Mouse (Mus musculus) lung, embryonic 15.5 days (tissue): ENCODE data around the gene Tenm3. TPM values are rescaled to one million over a fixed set of nuclear protein-coding genes. Genes with fewer than 3 reads are reported as not detected.

Experiments used
- ATAC-seq: fragments of 200-750 bp; cut with Nextera tagmentation; 2 replicates; pipeline ENCODE4 v1.8.0; 2017; ENCODE audit warnings: moderate number of reproducible peaks, borderline replicate concordance; ENCODE audit not compliant: low FRiP score, low TSS enrichment; ENCODE audit errors: extremely low read depth
- H3K27ac ChIP-seq: fragments of 300-500 bp; sonication (generic); 2 replicates; pipeline ENCODE4 v1.5.1; 2015; ENCODE audit warnings: moderate library complexity, mild to moderate bottlenecking, inconsistent platforms
- H3K27me3 ChIP-seq: fragments of 300-500 bp; sonication (generic); 2 replicates; pipeline ENCODE4 v1.6.1; 2015; ENCODE audit warnings: inconsistent platforms
- H3K36me3 ChIP-seq: fragments of 300-500 bp; sonication (generic); 2 replicates; pipeline ENCODE4 v1.6.1; 2015; ENCODE audit warnings: inconsistent platforms
- H3K4me1 ChIP-seq: fragments of 300-500 bp; sonication (generic); 2 replicates; pipeline ENCODE4 v1.6.1; 2015; ENCODE audit warnings: inconsistent platforms
- H3K4me2 ChIP-seq: fragments of 300-500 bp; sonication (generic); 2 replicates; pipeline ENCODE4 v1.6.1; 2015; ENCODE audit warnings: inconsistent platforms, mild to moderate bottlenecking, moderate library complexity
- H3K4me3 ChIP-seq: fragments of 300-500 bp; sonication (generic); 2 replicates; pipeline ENCODE4 v1.5.1; 2015; ENCODE audit warnings: mild to moderate bottlenecking, inconsistent platforms
- H3K9ac ChIP-seq: fragments of 300-500 bp; sonication (generic); 2 replicates; pipeline ENCODE4 v1.6.1; 2015; ENCODE audit warnings: inconsistent platforms
- H3K9me3 ChIP-seq: fragments of 300-500 bp; sonication (generic); 2 replicates; pipeline ENCODE4 v1.6.1; 2016; ENCODE audit warnings: inconsistent platforms
- WGBS: fragments of 180-500 bp; shearing (Covaris S2); methylation state at CpG from one replicate; pipeline ENCODE4 v1.1.7; 2015; 5-methylcytosine and 5-hydroxymethylcytosine counted together
- polyA plus RNA-seq: library from polyadenylated mRNA; unstranded; fragments of >200 nt; fragmentation: Nextera tagmentation; extraction: Ambion mirVana; gene quantifications from 2 replicates; pipeline ENCODE4 v1.2.1, GENCODE M21; 2015

The Tenm3 gene
- polyA plus RNA-seq, 1 experiment from 2014 or later: 5.7 TPM

DNA sequence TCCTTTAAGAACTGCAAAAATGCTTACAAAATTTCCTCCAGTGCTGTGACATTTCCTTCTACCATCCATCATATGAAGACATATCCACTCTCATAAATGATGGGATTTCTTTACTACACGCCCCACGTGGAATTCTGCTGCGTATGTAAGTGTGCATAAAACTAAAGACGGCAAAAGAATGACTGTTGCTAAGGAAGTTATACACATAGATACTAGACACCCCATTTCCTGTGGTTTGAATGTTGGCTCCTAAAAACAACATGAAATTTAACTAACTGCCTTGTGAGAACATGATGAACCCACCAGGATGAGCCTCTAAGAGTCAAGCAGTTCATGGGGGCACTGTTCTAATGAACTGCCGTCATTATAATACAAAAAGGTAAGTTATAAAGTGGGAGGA, 312.0 kb downstream of the Tenm3 start:
- no peak overlapping the region for H3K4me2 ChIP-seq
- ATAC-seq: no peak
- WGBS: 67% methylated on average over 5 of the region's 5 CpGs

DNA sequence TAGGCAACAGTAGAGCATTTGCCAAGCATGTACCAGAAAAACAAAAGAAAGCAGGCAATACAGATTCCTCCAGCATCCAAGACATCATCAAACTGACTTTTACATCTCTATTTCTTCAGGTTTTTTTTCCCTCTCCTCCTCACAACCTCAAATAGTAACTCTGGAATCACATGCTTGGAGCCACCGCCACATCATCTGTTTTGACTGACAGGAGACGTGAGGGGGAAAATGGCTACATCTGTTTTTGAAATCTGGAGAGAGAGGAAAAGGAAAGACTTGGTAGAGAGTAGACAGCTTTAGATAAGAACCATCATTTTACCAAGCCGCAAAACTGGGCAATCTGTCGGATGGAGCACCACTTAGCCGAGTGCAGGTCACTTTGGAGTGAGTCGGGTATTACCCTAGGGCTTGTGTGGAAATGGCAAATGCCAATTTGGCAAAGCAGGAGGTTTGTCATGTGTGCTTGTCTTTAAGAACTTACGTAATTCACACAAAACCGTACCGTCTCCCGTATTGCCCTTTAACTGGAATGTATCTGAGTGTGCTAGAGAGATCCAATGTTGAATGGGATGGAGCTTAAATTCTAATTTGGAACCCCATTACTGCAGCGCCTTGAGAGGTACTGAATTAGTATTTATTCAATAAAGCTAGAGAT, 312.7 kb downstream of the Tenm3 start:
- WGBS: 86% methylated on average over 11 of the region's 11 CpGs
- Histone ChIP-seq H3K27ac (no peak overlapping the region), H3K9me3 (no peaks in the 10 kb centered on the region), H3K36me3 (no peaks in the 10 kb centered on the region), H3K9ac (no peak overlapping the region), H3K4me1 (no peaks in the 10 kb centered on the region), H3K4me3 (no peak overlapping the region), H3K27me3 (no peaks in the 10 kb centered on the region), H3K4me2 (no peak overlapping the region)
- ATAC-seq: no peak

More for the DNA sequence above, 312.0 kb downstream of the Tenm3 start:
- no peaks in the 10 kb centered on the region for H3K9me3 ChIP-seq
- H3K27me3 ChIP-seq: no peaks in the 10 kb centered on the region
- H3K4me1 ChIP-seq: no peaks in the 10 kb centered on the region
- H3K9ac ChIP-seq: no peak overlapping the region
- H3K4me3 ChIP-seq: no peak overlapping the region
- H3K36me3 ChIP-seq: no peaks in the 10 kb centered on the region
- no peak overlapping the region for H3K27ac ChIP-seq

DNA sequence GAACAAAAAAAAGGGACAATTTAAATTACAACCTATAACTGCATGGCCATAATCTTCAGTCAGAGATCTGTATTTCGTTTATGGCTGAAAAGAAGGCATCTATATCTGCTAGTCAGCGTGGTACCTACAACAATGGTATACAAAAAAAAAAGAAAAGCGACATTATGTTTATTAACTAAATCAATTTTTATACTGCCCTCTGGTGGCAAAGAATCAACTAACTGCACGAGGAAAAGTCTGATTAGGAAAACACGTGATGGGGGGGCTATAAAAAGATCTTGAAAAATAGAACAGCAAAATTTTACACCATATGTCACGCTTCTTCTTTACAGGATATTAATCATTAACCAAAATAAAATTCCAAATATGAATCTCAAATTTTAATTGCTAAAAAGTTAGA, 316.3 kb downstream of the Tenm3 start:
- Histone ChIP-seq H3K4me2 (no peak overlapping the region), H3K9ac (no peak overlapping the region), H3K9me3 (no peaks in the 10 kb centered on the region), H3K4me1 (no peaks in the 10 kb centered on the region), H3K4me3 (no peak overlapping the region), H3K27me3 (no peaks in the 10 kb centered on the region), H3K27ac (no peak overlapping the region), H3K36me3 (no peaks in the 10 kb centered on the region)
- no peak for ATAC-seq
- WGBS: 25% methylated on average over 6 of the region's 6 CpGs

DNA sequence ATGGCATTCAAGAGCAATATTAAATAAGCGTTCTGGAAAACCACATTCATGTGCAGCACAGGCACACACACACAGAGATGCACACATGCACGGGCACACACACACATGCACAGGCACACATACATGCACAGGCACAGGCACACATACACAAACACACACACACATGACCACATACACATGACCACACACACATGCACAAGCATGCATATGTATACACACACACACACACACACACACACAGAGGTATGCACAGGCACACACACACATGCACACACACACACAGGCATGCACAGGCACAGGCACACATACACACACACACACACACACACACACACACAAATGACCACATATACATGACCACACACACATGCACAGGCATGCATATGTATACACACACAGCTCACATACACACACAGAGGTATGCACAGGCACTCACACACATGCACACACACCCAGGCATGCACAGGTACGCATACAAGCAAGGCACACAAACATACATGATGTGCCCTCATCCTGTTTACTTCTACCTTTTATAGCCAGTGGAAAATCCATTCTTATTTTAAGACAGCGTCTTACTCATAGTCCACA, 321.1 kb downstream of the Tenm3 start:
- H3K4me1 ChIP-seq: no peaks in the 10 kb centered on the region
- H3K9me3 ChIP-seq: no peaks in the 10 kb centered on the region
- no peak for ATAC-seq
- WGBS: 89% methylated on average over 4 of the region's 4 CpGs
- H3K4me3 ChIP-seq: no peak overlapping the region
- H3K36me3 ChIP-seq: no peaks in the 10 kb centered on the region
- H3K27me3 ChIP-seq: no peaks in the 10 kb centered on the region
- H3K27ac ChIP-seq: no peak overlapping the region
- H3K9ac ChIP-seq: no peak overlapping the region
- H3K4me2 ChIP-seq: no peak overlapping the region

GRCm38 (mm10) chr8:48522004-48522403, 321.7 kb downstream of the Tenm3 start:
- no peaks in the 10 kb centered on the region for H3K27me3 ChIP-seq
- H3K9ac ChIP-seq: no peak overlapping the region
- no peak for ATAC-seq
- H3K9me3 ChIP-seq: no peaks in the 10 kb centered on the region
- no peaks in the 10 kb centered on the region for H3K36me3 ChIP-seq
- H3K4me2 ChIP-seq: no peak overlapping the region
- no peak overlapping the region for H3K4me3 ChIP-seq
- 89% methylated on average over 8 of the region's 8 CpGs for WGBS
- no peaks in the 10 kb centered on the region for H3K4me1 ChIP-seq
- H3K27ac ChIP-seq: no peak overlapping the region

- no peak for ATAC-seq
Observed at GRCm38 (mm10) chr8:48517431-48517830, 326.3 kb downstream of the Tenm3 start.

GRCm38 (mm10) chr8:48514230-48514629, 329.5 kb downstream of the Tenm3 start:
- H3K27me3 ChIP-seq: no peaks in the 10 kb centered on the region
- ATAC-seq: no peak; the same call in 1 of the 2 replicates
- no peaks in the 10 kb centered on the region for H3K9me3 ChIP-seq
- no peak overlapping the region for H3K9ac ChIP-seq
- H3K4me2 ChIP-seq: no peak overlapping the region
- H3K4me3 ChIP-seq: no peak overlapping the region
- no peaks in the 10 kb centered on the region for H3K4me1 ChIP-seq
- H3K36me3 ChIP-seq: no peaks in the 10 kb centered on the region
- no peak overlapping the region for H3K27ac ChIP-seq
- WGBS: 59% methylated on average over 4 of the region's 4 CpGs

More at GRCm38 (mm10) chr8:48517431-48517830, 326.3 kb downstream of the Tenm3 start:
- no peak overlapping the region for H3K4me2 ChIP-seq
- H3K9ac ChIP-seq: no peak overlapping the region
- H3K9me3 ChIP-seq: no peaks in the 10 kb centered on the region
- no peaks in the 10 kb centered on the region for H3K36me3 ChIP-seq
- H3K4me3 ChIP-seq: no peak overlapping the region
- no peak overlapping the region for H3K27ac ChIP-seq
- no peaks in the 10 kb centered on the region for H3K27me3 ChIP-seq
- no peaks in the 10 kb centered on the region for H3K4me1 ChIP-seq

GRCm38 (mm10) chr8:48513801-48514200, 329.9 kb downstream of the Tenm3 start:
- Histone ChIP-seq H3K9me3 (no peaks in the 10 kb centered on the region), H3K4me1 (no peaks in the 10 kb centered on the region), H3K4me2 (no peak overlapping the region), H3K27me3 (no peaks in the 10 kb centered on the region), H3K27ac (no peak overlapping the region), H3K4me3 (no peak overlapping the region), H3K9ac (no peak overlapping the region), H3K36me3 (no peaks in the 10 kb centered on the region)
- no peak for ATAC-seq
- 55% methylated on average over 7 of the region's 7 CpGs for WGBS

GRCm38 (mm10) chr8:48511546-48511945, 332.2 kb downstream of the Tenm3 start:
- no peak for ATAC-seq
- Histone ChIP-seq H3K27me3 (no peaks in the 10 kb centered on the region), H3K4me3 (no peak overlapping the region), H3K4me1 (no peaks in the 10 kb centered on the region), H3K9me3 (no peaks in the 10 kb centered on the region), H3K9ac (no peak overlapping the region), H3K27ac (no peak overlapping the region), H3K36me3 (no peaks in the 10 kb centered on the region), H3K4me2 (0 out of 2 replicates have a peak overlapping the region, but pooled peaks have one; percentile 4)
- WGBS: 81% methylated on average over 12 of the region's 12 CpGs

DNA sequence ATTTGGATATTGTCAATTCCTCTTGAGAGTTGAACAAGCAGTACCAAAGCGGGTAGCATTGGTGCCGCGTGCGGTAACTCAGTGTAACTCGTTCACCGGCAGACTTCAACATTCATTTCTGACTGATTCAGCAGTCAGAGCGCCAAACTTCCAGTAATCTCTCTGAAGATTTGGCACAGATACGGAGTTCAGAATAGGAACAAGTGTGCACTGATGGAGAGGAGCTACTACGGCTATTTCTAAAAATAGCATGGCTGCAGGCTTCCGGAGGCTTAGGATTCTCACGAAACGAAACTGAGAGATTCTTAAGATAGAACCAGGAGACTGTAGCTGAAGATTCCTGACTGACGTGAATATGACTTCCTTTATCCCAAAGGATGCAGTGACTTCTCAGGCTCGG, 332.6 kb downstream of the Tenm3 start:
- 63% methylated on average over 14 of the region's 14 CpGs for WGBS
- ATAC-seq: no peak
- Histone ChIP-seq H3K27ac (no peak overlapping the region), H3K4me1 (no peaks in the 10 kb centered on the region), H3K9me3 (no peaks in the 10 kb centered on the region), H3K9ac (no peak overlapping the region), H3K27me3 (no peaks in the 10 kb centered on the region), H3K4me2 (0 out of 2 replicates have a peak overlapping the region, but pooled peaks have one; percentile 8), H3K36me3 (no peaks in the 10 kb centered on the region), H3K4me3 (no peak overlapping the region)

DNA sequence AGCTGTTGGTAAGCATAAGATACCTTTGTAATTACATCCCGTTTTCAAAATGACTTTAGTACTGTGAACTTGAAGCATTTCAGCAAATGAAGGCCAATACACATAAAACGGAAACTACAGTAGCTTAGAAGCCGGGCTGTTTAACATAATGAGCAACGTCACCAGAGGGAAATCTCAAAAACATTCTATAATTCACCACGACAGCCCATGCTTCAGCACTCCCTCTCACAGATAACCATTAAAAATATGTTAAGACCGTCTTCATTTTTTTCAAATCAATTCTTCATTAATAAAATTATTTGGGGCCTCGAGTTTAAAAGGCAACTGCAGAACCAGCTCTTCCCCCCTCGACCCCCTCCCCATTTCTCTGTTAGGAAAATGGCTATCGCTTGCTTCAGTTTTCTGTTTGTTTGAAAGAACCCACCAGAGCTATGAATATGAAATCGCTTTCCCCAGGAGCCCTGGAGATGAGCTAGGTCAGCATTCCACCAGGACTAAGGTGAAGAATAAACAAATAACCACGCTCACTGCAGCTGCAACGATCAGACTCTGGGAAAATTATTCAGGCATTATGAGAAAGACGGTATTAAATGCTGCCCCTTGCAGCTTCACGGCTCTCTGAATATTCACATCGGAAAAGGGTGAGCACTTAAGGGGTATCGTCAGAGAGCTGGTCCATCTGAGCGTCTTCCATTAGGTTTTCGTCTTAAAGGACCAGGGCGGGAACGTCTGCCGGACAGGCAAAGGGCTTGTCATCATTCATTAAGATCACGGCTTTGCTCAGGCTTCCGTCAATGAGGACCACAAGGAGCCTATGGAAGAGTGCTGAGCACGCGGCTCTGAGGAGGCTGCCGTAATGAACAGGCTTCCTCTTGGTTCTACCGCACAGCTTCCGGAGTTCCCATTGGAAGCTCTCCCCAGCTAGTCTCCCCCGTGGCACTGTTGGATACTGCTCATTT, 334.8 kb downstream of the Tenm3 start:
- H3K36me3 ChIP-seq: no peaks in the 10 kb centered on the region
- H3K27me3 ChIP-seq: no peaks in the 10 kb centered on the region
- no peaks in the 10 kb centered on the region for H3K4me1 ChIP-seq
- no peak overlapping the region for H3K9ac ChIP-seq
- ATAC-seq: no peak
- peak overlapping the region; percentile 9 for H3K4me3 ChIP-seq
- WGBS: 33% methylated on average over 29 of the region's 29 CpGs
- no peaks in the 10 kb centered on the region for H3K9me3 ChIP-seq
- H3K4me2 ChIP-seq: peak overlapping the region; percentile 50
- no peak overlapping the region for H3K27ac ChIP-seq
